Mouse (Mus musculus) lung, adult 2 months (tissue): Measurements from ENCODE around the gene Leng8.

Experiments used
- CTCF ChIP-seq: fragments of 200-500 bp; IDR thresholded peaks from 2 replicates; pipeline ENCODE4 v1.5.1; 2011; ENCODE audit warnings: mild to moderate bottlenecking, low read length, control low read depth; ENCODE audit not compliant: insufficient read depth
- POLR2A ChIP-seq: fragments of 200-500 bp; IDR thresholded peaks from 2 replicates; pipeline ENCODE4 v1.6.1; 2011; ENCODE audit warnings: low read depth, mild to moderate bottlenecking, control low read depth, low read length, borderline replicate concordance; ENCODE audit errors: extremely low read depth

GRCm38 (mm10) chr7:4122076-4122768 lies 14.6 kb upstream of the Leng8 start:
- TF ChIP-seq POLR2A (no peak), CTCF (no peak)
